Mouse (Mus musculus): Measurements from ENCODE around the gene Fuz.

- TF ChIP-seq CTCF (IDR thresholded peaks at IDR 0.05; ENCODE audit: low read depth, low read length) (no peak), POLR2A (IDR thresholded peaks at IDR 0.05; ENCODE audit: extremely low read depth, insufficient read depth, low read length) (no peak)
Measured at GRCm38 (mm10) chr7:44851625-44852234, 44.1 kb upstream of the Fuz start.

All from liver, adult 2 months (tissue).